Mouse (Mus musculus) hindbrain, embryonic 16.5 days (tissue): ENCODE measurements around the gene Hecw2. TPM values are rescaled to one million over a fixed set of nuclear protein-coding genes. Genes with fewer than 3 reads are reported as not detected.

Experiments
- ATAC-seq: fragments of 200-750 bp; cut with Nextera tagmentation; 2 replicates; pipeline ENCODE4 v1.8.0; 2017; ENCODE audit warnings: moderate TSS enrichment, moderate library complexity
- H3K27ac ChIP-seq: fragments of 300-500 bp; sonication (generic); 2 replicates; pipeline ENCODE4 v1.5.1; 2014; ENCODE audit warnings: low read depth, mild to moderate bottlenecking, control low read depth, low read length, moderate library complexity
- H3K27me3 ChIP-seq: fragments of 300-500 bp; sonication (generic); replicated peaks from 2 replicates; pipeline ENCODE4 v1.6.1; 2014; ENCODE audit warnings: low read length; ENCODE audit not compliant: control insufficient read depth, insufficient read depth
- H3K36me3 ChIP-seq: fragments of 300-500 bp; sonication (generic); 2 replicates; pipeline ENCODE4 v1.6.1; 2014; ENCODE audit warnings: mild to moderate bottlenecking, low read length, moderate library complexity, mixed read lengths; ENCODE audit not compliant: control insufficient read depth, insufficient read depth
- H3K4me1 ChIP-seq: fragments of 300-500 bp; sonication (generic); 2 replicates; pipeline ENCODE4 v1.6.1; 2014; ENCODE audit warnings: low read depth, low read length; ENCODE audit not compliant: control insufficient read depth, insufficient read depth
- H3K4me2 ChIP-seq: fragments of 300-500 bp; sonication (generic); 2 replicates; pipeline ENCODE4 v1.6.1; 2014; ENCODE audit warnings: mild to moderate bottlenecking, low read length, control low read depth, moderate library complexity
- H3K4me3 ChIP-seq: fragments of 300-500 bp; sonication (generic); 2 replicates; pipeline ENCODE4 v1.5.1; 2014; ENCODE audit warnings: mild to moderate bottlenecking, low read length, control low read depth, moderate library complexity
- H3K9ac ChIP-seq: fragments of 300-500 bp; sonication (generic); 2 replicates; pipeline ENCODE4 v1.6.1; 2014; ENCODE audit warnings: low read depth, mild to moderate bottlenecking, control low read depth, low read length, moderate library complexity
- H3K9me3 ChIP-seq: fragments of 300-500 bp; sonication (generic); 2 replicates; pipeline ENCODE4 v1.6.1; 2014; ENCODE audit warnings: mild to moderate bottlenecking, low read length, moderate library complexity; ENCODE audit not compliant: control insufficient read depth
- WGBS: fragments of 180-500 bp; shearing (Covaris S2); extraction: QIAGEN DNeasy Blood & Tissue Kit; methylation state at CpG from one replicate; pipeline ENCODE4 v1.1.7; 2014; 5-methylcytosine and 5-hydroxymethylcytosine counted together
- polyA plus RNA-seq: library from polyadenylated mRNA; unstranded; fragments of >200 nt; fragmentation: Nextera tagmentation; extraction: Ambion mirVana; gene quantifications from 2 replicates; pipeline ENCODE4 v1.2.1, GENCODE M21; 2015

Hecw2 gene
- polyA plus RNA-seq, 1 experiment from 2014 or later = 8.0 TPM

GRCm38 (mm10) chr1:54068248-54068647, 126.7 kb downstream of the Hecw2 start:
- Histone ChIP-seq H3K9me3 (no peaks in the 10 kb centered on the region), H3K4me2 (no peak overlapping the region), H3K9ac (no peak overlapping the region), H3K4me3 (no peak overlapping the region), H3K36me3 (no peaks in the 10 kb centered on the region), H3K27ac (no peak overlapping the region), H3K4me1 (no peaks in the 10 kb centered on the region), H3K27me3 (no peaks in the 10 kb centered on the region)
- ATAC-seq = no peak
- WGBS = 81% methylated on average over 1 of the region's 1 CpGs

- Histone ChIP-seq H3K9me3 (no peaks in the 10 kb centered on the region), H3K9ac (no peak overlapping the region), H3K4me3 (no peak overlapping the region), H3K4me2 (no peak overlapping the region), H3K4me1 (no peaks in the 10 kb centered on the region), H3K27me3 (no peaks in the 10 kb centered on the region), H3K27ac (no peak overlapping the region; the same call in 1 of the 2 replicates), H3K36me3 (no peaks in the 10 kb centered on the region)
- ATAC-seq = no peak
- WGBS = 56% methylated on average over 1 of the region's 1 CpGs
These were observed 129.5 kb downstream of the Hecw2 start for GRCm38 (mm10) chr1:54065434-54065833.

- H3K4me3 ChIP-seq = no peak overlapping the region
- WGBS = 93% methylated on average over 2 of the region's 2 CpGs
- H3K36me3 ChIP-seq = no peaks in the 10 kb centered on the region
- H3K4me2 ChIP-seq = no peak overlapping the region
- no peaks in the 10 kb centered on the region for H3K27me3 ChIP-seq
- no peaks in the 10 kb centered on the region for H3K9me3 ChIP-seq
- H3K4me1 ChIP-seq = no peaks in the 10 kb centered on the region
- ATAC-seq = no peak
- H3K27ac ChIP-seq = no peak overlapping the region
- no peak overlapping the region for H3K9ac ChIP-seq
These were observed 133.9 kb downstream of the Hecw2 start for GRCm38 (mm10) chr1:54061078-54061477.

GRCm38 (mm10) chr1:54059731-54060130, 135.2 kb downstream of the Hecw2 start:
- no peaks in the 10 kb centered on the region for H3K36me3 ChIP-seq
- WGBS = 93% methylated on average over 1 of the region's 1 CpGs
- H3K4me1 ChIP-seq = no peaks in the 10 kb centered on the region
- no peak overlapping the region for H3K4me3 ChIP-seq
- ATAC-seq = no peak
- no peak overlapping the region for H3K9ac ChIP-seq
- no peaks in the 10 kb centered on the region for H3K9me3 ChIP-seq
- H3K27ac ChIP-seq = no peak overlapping the region
- H3K27me3 ChIP-seq = no peaks in the 10 kb centered on the region
- H3K4me2 ChIP-seq = no peak overlapping the region

GRCm38 (mm10) chr1:54052771-54053170, 142.2 kb downstream of the Hecw2 start:
- 0 out of 2 replicates have a peak, but pooled peaks cover 3% of the 10 kb centered on the region for H3K9me3 ChIP-seq
- no peaks in the 10 kb centered on the region for H3K4me1 ChIP-seq
- H3K9ac ChIP-seq = no peak overlapping the region
- no peak overlapping the region for H3K27ac ChIP-seq
- H3K27me3 ChIP-seq = no peaks in the 10 kb centered on the region
- no peaks in the 10 kb centered on the region for H3K36me3 ChIP-seq
- H3K4me3 ChIP-seq = no peak overlapping the region
- no peak for ATAC-seq
- no peak overlapping the region for H3K4me2 ChIP-seq

- no peak overlapping the region for H3K27ac ChIP-seq
- H3K4me1 ChIP-seq = no peaks in the 10 kb centered on the region
- H3K4me2 ChIP-seq = no peak overlapping the region
- H3K9me3 ChIP-seq = no peaks in the 10 kb centered on the region
- H3K36me3 ChIP-seq = no peaks in the 10 kb centered on the region
- no peaks in the 10 kb centered on the region for H3K27me3 ChIP-seq
- H3K4me3 ChIP-seq = no peak overlapping the region
- no peak for ATAC-seq
- 88% methylated on average over 1 of the region's 1 CpGs for WGBS
- H3K9ac ChIP-seq = no peak overlapping the region
These were observed 148.0 kb downstream of the Hecw2 start for GRCm38 (mm10) chr1:54046923-54047322.

GRCm38 (mm10) chr1:54039062-54039461, 155.9 kb downstream of the Hecw2 start:
- H3K27me3 ChIP-seq = no peaks in the 10 kb centered on the region
- no peaks in the 10 kb centered on the region for H3K9me3 ChIP-seq
- WGBS = 39% methylated on average over 2 of the region's 2 CpGs
- no peak overlapping the region for H3K9ac ChIP-seq
- no peaks in the 10 kb centered on the region for H3K36me3 ChIP-seq
- ATAC-seq = peak; percentile 56; the same call in 1 of the 2 replicates
- H3K4me3 ChIP-seq = no peak overlapping the region
- H3K27ac ChIP-seq = no peak overlapping the region
- H3K4me1 ChIP-seq = no peaks in the 10 kb centered on the region
- H3K4me2 ChIP-seq = no peak overlapping the region

GRCm38 (mm10) chr1:54017686-54018085, 177.3 kb downstream of the Hecw2 start:
- Histone ChIP-seq H3K9me3 (no peaks in the 10 kb centered on the region), H3K9ac (no peak overlapping the region), H3K27ac (no peak overlapping the region), H3K36me3 (no peaks in the 10 kb centered on the region), H3K27me3 (no peaks in the 10 kb centered on the region), H3K4me2 (no peak overlapping the region), H3K4me1 (peaks cover 3% of the 10 kb centered on the region; the same call in 1 of the 2 replicates), H3K4me3 (no peak overlapping the region)
- 75% methylated on average over 2 of the region's 2 CpGs for WGBS
- ATAC-seq = no peak

- Histone ChIP-seq H3K9me3 (no peaks in the 10 kb centered on the region), H3K4me1 (peaks cover 3% of the 10 kb centered on the region; the same call in 1 of the 2 replicates), H3K4me3 (no peak overlapping the region), H3K27me3 (no peaks in the 10 kb centered on the region), H3K4me2 (no peak overlapping the region), H3K9ac (no peak overlapping the region), H3K27ac (no peak overlapping the region), H3K36me3 (no peaks in the 10 kb centered on the region)
- ATAC-seq = no peak; the same call in 1 of the 2 replicates
- WGBS = 66% methylated on average over 4 of the region's 4 CpGs
These were observed 179.2 kb downstream of the Hecw2 start for GRCm38 (mm10) chr1:54015739-54016138.

- Histone ChIP-seq H3K9ac (no peak overlapping the region), H3K27me3 (no peaks in the 10 kb centered on the region), H3K4me2 (no peak overlapping the region), H3K4me1 (peaks cover 3% of the 10 kb centered on the region; the same call in 1 of the 2 replicates), H3K9me3 (no peaks in the 10 kb centered on the region), H3K27ac (no peak overlapping the region), H3K36me3 (no peaks in the 10 kb centered on the region), H3K4me3 (no peak overlapping the region)
- 54% methylated on average over 3 of the region's 3 CpGs for WGBS
- ATAC-seq = no peak
These were observed 182.6 kb downstream of the Hecw2 start for GRCm38 (mm10) chr1:54012414-54012813.
